Mouse (Mus musculus) urinary bladder, adult 2 months (tissue): ENCODE results near the gene Nmb. TPM values are rescaled to one million over a fixed set of nuclear protein-coding genes. Genes with fewer than 3 reads are reported as not detected.

Experiments
- DNase-seq: peaks from one replicate; pipeline ENCODE4 v3.0.0; 2022; ENCODE audit warnings: low spot score
- polyA plus RNA-seq: library from polyadenylated mRNA; depleted of rRNA; stranded (reverse); fragments of >200 nt; gene quantifications from 2 replicates; pipeline ENCODE4 v1.2.3, GENCODE M21; 2012; rRNA removed

Gene Nmb
- polyA plus RNA-seq, 1 experiment: 5.5 TPM

DNA sequence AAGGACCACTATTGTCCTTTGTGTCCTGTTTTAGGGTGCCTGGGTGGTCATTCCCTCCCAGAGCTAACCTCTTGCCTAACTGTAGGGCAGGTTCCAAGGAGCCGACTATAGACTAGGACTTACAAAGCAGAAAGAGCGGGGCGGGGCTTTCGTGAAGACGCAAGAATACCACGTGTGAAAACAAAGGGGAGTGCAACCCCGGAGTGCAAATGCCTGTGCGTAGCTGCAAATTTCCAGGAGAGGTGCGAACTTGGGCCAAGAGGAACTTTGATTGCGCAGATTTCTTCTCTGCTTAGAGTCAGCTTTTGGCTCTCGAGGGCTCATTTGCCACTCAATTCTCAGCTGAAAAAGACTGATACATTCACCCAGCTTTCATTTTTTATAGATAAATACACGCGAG is 44.6 kb downstream of the Nmb start:
- DNase-seq: no peak

- peak; percentile 62 for DNase-seq
Measured at GRCm38 (mm10) chr7:80857181-80857580, 47.7 kb downstream of the Nmb start.

- DNase-seq: no peak
Measured at GRCm38 (mm10) chr7:80855316-80855715, 49.6 kb downstream of the Nmb start.

GRCm38 (mm10) chr7:80853218-80853617 is 51.7 kb downstream of the Nmb start:
- no peak for DNase-seq

Other genes starting within 250 kb of the Nmb start
- 12.0 and 16.4 TPM in 2 replicates for gene Crtc3, start 216.2 kb downstream of the Nmb start, polyA plus RNA-seq
- 51.7 and 64.7 TPM in 2 replicates for gene Iqgap1, start 79.1 kb downstream of the Nmb start, polyA plus RNA-seq
- 6.7 and 7.5 TPM in 2 replicates for gene Zscan2, start 44.2 kb downstream of the Nmb start, polyA plus RNA-seq
- gene Wdr73, start 3.8 kb downstream of the Nmb start, polyA plus RNA-seq: 16.7 and 19.2 TPM in 2 replicates
- gene Sec11a, start 42.7 kb upstream of the Nmb start, polyA plus RNA-seq: 105 and 113 TPM in 2 replicates
- 15.1 and 16.7 TPM in 2 replicates for gene Zfp592, start 88.6 kb upstream of the Nmb start, polyA plus RNA-seq
- gene Alpk3, start 152.5 kb upstream of the Nmb start, polyA plus RNA-seq: 0.03 and 0.13 TPM in 2 replicates
- gene Slc28a1, start 209.7 kb upstream of the Nmb start, polyA plus RNA-seq: 0.01 and 0.03 TPM in 2 replicates